Mouse (Mus musculus) lung, postnatal 25 days (tissue): Measurements from ENCODE around the gene Snd1.
A peak's percentile ranks its signal among the peaks of the same experiment; 100 is the strongest.

Experiments
- DNase-seq: peaks from one replicate; pipeline ENCODE4 v3.0.0; 2022; ENCODE audit warnings: low spot score

The Snd1 gene

GRCm38 (mm10) chr6:28975106-28975505 is 500.2 kb downstream of the Snd1 start:
- DNase-seq = peak; percentile 2

DNA sequence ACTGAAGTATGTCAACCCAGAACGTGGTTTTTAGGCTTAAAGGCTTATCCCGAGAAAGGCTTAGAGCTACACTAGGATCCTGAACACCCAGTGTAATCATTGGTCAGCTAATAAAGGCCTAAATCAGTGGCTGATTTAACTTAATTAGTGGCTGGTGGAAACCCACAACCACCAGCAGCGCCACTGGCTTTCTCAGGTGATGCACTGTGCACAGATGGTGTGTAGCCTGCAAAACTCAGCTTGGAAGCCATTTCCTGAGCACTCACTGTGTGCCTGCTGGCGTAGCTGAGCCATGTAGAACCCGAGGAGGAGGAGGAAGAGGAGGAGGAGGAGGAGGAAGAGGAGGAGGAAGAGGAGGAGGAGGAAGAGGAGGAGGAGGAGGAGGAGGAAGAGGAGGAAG is 503.1 kb downstream of the Snd1 start:
- DNase-seq = no peak

DNA sequence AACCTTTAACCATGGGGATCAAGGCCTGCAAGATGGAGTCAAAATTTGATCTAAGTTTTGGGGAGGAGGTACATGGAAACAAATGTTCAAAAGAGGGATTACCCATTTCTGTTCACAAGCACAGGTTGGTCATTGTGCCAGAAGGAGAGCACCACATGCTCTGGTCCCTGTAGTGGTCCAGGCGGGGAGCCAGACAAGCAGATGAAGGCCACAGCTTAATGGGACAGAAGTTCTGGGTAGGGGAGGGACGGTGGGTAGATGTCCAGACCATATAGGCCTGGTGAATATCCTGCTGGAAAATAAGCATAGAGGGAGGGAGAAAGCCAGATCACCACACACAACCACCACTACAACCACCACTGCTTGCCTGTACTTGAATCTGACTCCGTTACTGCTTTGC is 503.9 kb downstream of the Snd1 start:
- DNase-seq = no peak

- no peak for DNase-seq
Observed at GRCm38 (mm10) chr6:28979586-28979985, 504.6 kb downstream of the Snd1 start.

- no peak for DNase-seq
Observed at GRCm38 (mm10) chr6:28980219-28980618, 505.3 kb downstream of the Snd1 start.

DNA sequence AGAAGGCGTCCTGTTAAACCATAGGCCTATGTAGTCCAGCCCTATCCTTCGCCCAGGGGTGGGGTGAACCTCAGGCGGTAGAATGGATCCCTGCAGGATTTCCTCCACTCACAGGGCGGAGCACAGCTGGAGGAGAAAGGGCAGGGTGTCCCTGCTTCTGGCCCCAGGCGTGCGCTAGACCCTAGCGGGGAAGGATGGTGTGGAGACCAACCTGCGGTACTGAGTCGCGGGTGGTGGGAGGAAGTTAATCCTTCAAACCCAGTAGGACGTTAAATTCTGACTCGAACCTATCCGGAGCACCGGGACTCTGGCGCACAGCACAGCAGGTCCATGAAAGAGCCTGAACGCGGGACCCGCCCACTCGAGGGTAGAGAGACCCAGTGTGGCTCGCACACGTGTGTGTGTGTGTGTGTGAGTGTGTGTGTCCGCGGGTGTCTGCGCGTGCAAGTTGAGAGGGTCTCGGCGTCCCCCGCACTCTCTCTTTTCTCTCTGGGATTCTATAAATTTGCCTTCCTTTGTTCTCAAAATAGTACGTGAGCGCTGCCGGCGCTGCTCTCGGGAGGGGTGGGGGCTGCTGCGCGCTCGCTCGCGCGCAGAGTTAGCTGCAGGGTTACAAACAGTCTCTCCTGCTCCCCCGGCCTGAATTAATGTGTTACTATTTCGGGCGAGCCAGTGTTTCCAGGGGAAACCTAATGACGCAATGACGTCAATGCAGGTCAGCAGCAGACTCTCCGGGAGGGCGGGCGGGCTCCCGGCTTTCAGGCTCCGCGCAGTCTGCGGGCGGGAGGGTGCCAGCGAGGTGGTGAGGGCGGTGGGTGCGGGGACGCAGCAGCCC is 506.0 kb downstream of the Snd1 start:
- DNase-seq = no peak

DNA sequence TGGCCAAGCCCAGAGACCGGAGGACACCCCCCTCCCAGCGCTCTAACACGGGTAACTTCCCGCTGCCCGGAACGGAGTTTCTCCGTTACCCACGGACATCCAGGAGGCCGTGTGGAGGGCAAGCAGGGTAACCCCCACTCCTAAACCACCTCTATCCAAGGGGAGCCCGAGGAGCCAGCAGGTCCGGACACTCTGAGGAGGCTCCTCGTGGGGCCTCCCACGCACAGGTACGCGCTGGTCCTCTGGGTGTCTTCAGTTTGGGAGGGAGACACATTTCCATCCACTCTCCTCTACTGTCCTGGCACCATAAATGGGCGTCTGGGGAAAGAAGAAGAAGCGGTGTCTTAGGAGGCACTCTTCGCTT is 506.6 kb downstream of the Snd1 start:
- DNase-seq = no peak

GRCm38 (mm10) chr6:28981966-28982701 is 507.2 kb downstream of the Snd1 start:
- DNase-seq = peak; percentile 2

DNA sequence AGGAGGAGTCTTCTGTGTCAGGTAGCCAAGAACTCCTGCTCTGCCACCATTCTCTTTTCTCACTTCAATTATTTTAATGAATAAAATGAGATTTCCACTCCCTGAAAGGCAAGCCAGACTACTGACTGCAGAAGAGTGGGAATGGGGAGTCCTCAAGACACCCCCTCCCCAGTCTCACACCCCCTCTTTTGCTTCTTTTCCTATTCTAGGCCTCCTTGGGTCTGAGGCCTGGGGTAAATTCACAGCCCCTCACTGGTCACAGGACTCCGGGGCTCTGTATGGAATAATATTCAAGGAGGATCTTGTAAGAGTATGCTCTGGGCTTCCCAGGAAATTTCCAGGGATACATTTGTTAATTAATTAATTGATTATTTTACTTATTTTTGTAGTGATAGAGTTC is 507.9 kb downstream of the Snd1 start:
- DNase-seq = no peak
